Mouse (Mus musculus) olfactory bulb, adult 2 months (tissue): ENCODE results near the gene Gemin5. TPM values are rescaled to one million over a fixed set of nuclear protein-coding genes. Genes with fewer than 3 reads are reported as not detected.
"Not testable (repeated sequence)": the region's sequence is repeated elsewhere in the genome, so short reads cannot be mapped to it uniquely, and the experiment has no call there.

Experiments used
- H3K27ac ChIP-seq: fragments of 200-500 bp; 2 replicates; pipeline ENCODE4 v1.5.1; 2012; ENCODE audit warnings: low read depth, low read length; ENCODE audit not compliant: insufficient read depth
- H3K4me1 ChIP-seq: fragments of 200-500 bp; 2 replicates; pipeline ENCODE4 v1.6.1; 2012; ENCODE audit warnings: low read length; ENCODE audit not compliant: control insufficient read depth, insufficient read depth
- H3K4me3 ChIP-seq: fragments of 200-500 bp; 2 replicates; pipeline ENCODE4 v1.5.1; 2012; ENCODE audit warnings: mild to moderate bottlenecking, low read depth, low read length, moderate library complexity; ENCODE audit not compliant: insufficient read depth
- CTCF ChIP-seq: fragments of 200-500 bp; IDR thresholded peaks from 2 replicates; pipeline ENCODE4 v1.5.1; 2012; ENCODE audit warnings: low read depth, mild to moderate bottlenecking, low read length, moderate library complexity; ENCODE audit not compliant: insufficient read depth
- POLR2A ChIP-seq: fragments of 200-500 bp; IDR thresholded peaks from 2 replicates; pipeline ENCODE4 v1.6.1; 2012; ENCODE audit warnings: mild to moderate bottlenecking, low read depth, low read length, moderate library complexity; ENCODE audit not compliant: insufficient read depth
- whole genome bisulfite sequencing: fragments of 180-500 bp; shearing (Covaris S2); methylation state at CpG from one replicate; pipeline ENCODE4 v1.1.7; 2018; 5-methylcytosine and 5-hydroxymethylcytosine counted together
- polyA plus RNA-seq: library from polyadenylated mRNA; stranded (reverse); fragments of >200 nt; gene quantifications from 2 replicates; pipeline ENCODE4 v1.2.4, GENCODE M21; 2012; ENCODE audit warnings: low replicate concordance; ENCODE audit not compliant: missing spikeins, insufficient read depth, insufficient read length

Gemin5 gene
- polyA plus RNA-seq, 1 experiment: not detected

GRCm38 (mm10) chr11:58210321-58210886, 42.1 kb upstream of the Gemin5 start:
- Histone ChIP-seq H3K4me3 (no peak overlapping the region), H3K4me1 (no peaks in the 10 kb centered on the region), H3K27ac (no peak overlapping the region)
- no peak for TF ChIP-seq POLR2A
- TF ChIP-seq CTCF: no peak
- 91% methylated on average over 1 of the region's 1 CpGs for WGBS

GRCm38 (mm10) chr11:58201052-58201451, 32.7 kb upstream of the Gemin5 start:
- Histone ChIP-seq H3K4me1 (no peaks in the 10 kb centered on the region), H3K4me3 (no peak overlapping the region), H3K27ac (no peak overlapping the region)
- TF ChIP-seq CTCF (no peak), POLR2A (no peak)
- WGBS: 80% methylated on average over 12 of the region's 12 CpGs

- H3K4me3 ChIP-seq: no peak overlapping the region
- H3K27ac ChIP-seq: no peak overlapping the region
- H3K4me1 ChIP-seq: no peaks in the 10 kb centered on the region
- 84% methylated on average over 4 of the region's 4 CpGs for WGBS
- TF ChIP-seq POLR2A (no peak), CTCF (no peak)
These were observed 31.9 kb upstream of the Gemin5 start for GRCm38 (mm10) chr11:58200226-58200625.

GRCm38 (mm10) chr11:58199229-58200037, 31.1 kb upstream of the Gemin5 start, which contains the start of the genes Igtp and Irgm2:
TSS of gene Igtp (plus strand) at chr11:58199556.
TSS of gene Irgm2 (plus strand) at chr11:58199618.
- not testable (repeated sequence) for H3K4me1 ChIP-seq, H3K27ac ChIP-seq
- peak within 1 kb of the TSS; percentile 78 for H3K4me3 ChIP-seq
- WGBS: 8% methylated on average over 15 of the region's 15 CpGs

- WGBS: 89% methylated on average over 4 of the region's 4 CpGs
- TF ChIP-seq POLR2A (no peak), CTCF (no peak)
- peak overlapping the region; percentile 78; the same call in 1 of the 2 replicates for H3K4me3 ChIP-seq
These were observed 30.3 kb upstream of the Gemin5 start for GRCm38 (mm10) chr11:58198663-58199062.

GRCm38 (mm10) chr11:58193860-58194520, 25.7 kb upstream of the Gemin5 start:
- Histone ChIP-seq H3K4me1 (no peaks in the 10 kb centered on the region), H3K27ac (no peak overlapping the region), H3K4me3 (no peak overlapping the region)
- TF ChIP-seq CTCF (no peak), POLR2A (no peak)
- WGBS: 50% methylated on average over 4 of the region's 4 CpGs

More at GRCm38 (mm10) chr11:58198663-58199062, 30.3 kb upstream of the Gemin5 start:
- Histone ChIP-seq H3K4me1 (no peaks in the 10 kb centered on the region), H3K27ac (no peak overlapping the region)

- TF ChIP-seq POLR2A: no peak
- TF ChIP-seq CTCF: no peak
- H3K4me3 ChIP-seq: no peak overlapping the region
- H3K27ac ChIP-seq: no peak overlapping the region
- 42% methylated on average over 3 of the region's 3 CpGs for WGBS
- no peaks in the 10 kb centered on the region for H3K4me1 ChIP-seq
These were observed 25.0 kb upstream of the Gemin5 start for GRCm38 (mm10) chr11:58193326-58193725.

GRCm38 (mm10) chr11:58189675-58190074, 21.3 kb upstream of the Gemin5 start:
- Histone ChIP-seq H3K27ac (no peak overlapping the region), H3K4me1 (no peaks in the 10 kb centered on the region), H3K4me3 (no peak overlapping the region)
- 89% methylated on average over 6 of the region's 6 CpGs for WGBS
- TF ChIP-seq POLR2A: no peak
- TF ChIP-seq CTCF: no peak

- H3K4me1 ChIP-seq: no peaks in the 10 kb centered on the region
- no peak for TF ChIP-seq POLR2A
- TF ChIP-seq CTCF: no peak
- no peak overlapping the region for H3K27ac ChIP-seq
- H3K4me3 ChIP-seq: no peak overlapping the region
- WGBS: 85% methylated on average over 3 of the region's 3 CpGs
These were observed 15.2 kb upstream of the Gemin5 start for GRCm38 (mm10) chr11:58183579-58183978.
